Comparison of ENCODE assay signal across 8 mouse cellular contexts in genomic region chr7:30333436-30333835, GRCm38 (mm10). TPM values are rescaled to one million over a fixed set of nuclear protein-coding genes. Genes with fewer than 3 reads are reported as not detected.
DNase-seq lines count a peak whose midpoint lies in the region; ATAC-seq and TF ChIP-seq lines count a peak whose summit lies in the region.

No protein-coding gene starts in this region.

- H3K27ac ChIP-seq in olfactory bulb, adult 2 months (ENCODE audit: insufficient read depth, low read depth, low read length): peak overlapping the region; percentile 20; the same call in 1 of the 2 replicates

- H3K27me3 ChIP-seq in G1E (ENCODE audit: insufficient read depth, low read length): peaks cover 29% of the 10 kb centered on the region

- no peaks in the 10 kb centered on the region for H3K9me3 ChIP-seq in G1E (replicated peaks)

- H3K4me1 ChIP-seq in G1E (ENCODE audit: insufficient read depth, low read depth, low read length): peaks cover 11% of the 10 kb centered on the region
- H3K4me1 ChIP-seq in olfactory bulb, adult 2 months (ENCODE audit: control insufficient read depth, insufficient read depth, low read length): peaks cover 24% of the 10 kb centered on the region

- H3K36me3 ChIP-seq in G1E (replicated peaks): no peaks in the 10 kb centered on the region

- 5% methylated on average over 4 of the region's 4 CpGs for WGBS in olfactory bulb, adult 2 months

- ATAC-seq in G1E (ENCODE audit: extremely low read depth, insufficient number of reproducible peaks, low FRiP score, poor library complexity, severe bottlenecking): no peak

- TF ChIP-seq CTCF in G1E (IDR thresholded peaks at IDR 0.05; ENCODE audit: low read depth, low read length): no peak
- no peak for TF ChIP-seq CTCF in olfactory bulb, adult 2 months (IDR thresholded peaks at IDR 0.05; ENCODE audit: insufficient read depth, low read depth, low read length)

- H3K4me3 ChIP-seq in G1E (ENCODE audit: low read depth, low read length): no peak overlapping the region
- H3K4me3 ChIP-seq in olfactory bulb, adult 2 months (ENCODE audit: insufficient read depth, low read depth, low read length): no peak overlapping the region

- intact Hi-C loops in heart, postnatal 10 days (cut with DNase I): no loop called here

- peak; percentile 41 for DNase-seq in gastrocnemius, adult 18-20 months (ENCODE audit: low spot score)
- DNase-seq in gastrocnemius, postnatal 10 days: no peak
- peak; percentile 46 for DNase-seq in G1E (ENCODE audit: low spot score)
- DNase-seq in cerebellum, postnatal 36 days: peak; percentile 83 to 87
- DNase-seq in heart, postnatal 10 days: peak; percentile 70 to 80
- DNase-seq in layer of hippocampus, postnatal 36 days: peak; percentile 53 to 58
- no peak for DNase-seq in embryo, embryonic 10.5 days (ENCODE audit: low spot score)

- no peak for TF ChIP-seq POLR2A in olfactory bulb, adult 2 months (IDR thresholded peaks at IDR 0.05; ENCODE audit: insufficient read depth, low read depth, low read length)

RNA-seq across cellular contexts. Expression of gene Sdhaf1, which starts 9.7 kb away (rescaled TPM):
- 1 to 10 TPM; 6.5 to 7.6 TPM for total RNA-seq in gastrocnemius, adult 18-20 months (2021)
- total RNA-seq in gastrocnemius, postnatal 10 days (2021): 10 to 100 TPM; 10.3 to 11.5 TPM
- 4.1 and 4.3 TPM in 2 replicates for total RNA-seq in G1E (2014; fragmentation: Nextera tagmentation)
- total RNA-seq in G1E (2017): 8.9 and 11.4 TPM in 2 replicates
- polyA plus RNA-seq in G1E (2012): 9.2 and 11.7 TPM in 2 replicates
- 10 to 100 TPM; 15.1 to 15.8 TPM for total RNA-seq in heart, postnatal 10 days (2021)
- 1 to 10 TPM; 6.6 to 7.4 TPM for total RNA-seq in layer of hippocampus, postnatal 36 days (2021)
- not detected in 2 replicates for polyA plus RNA-seq in olfactory bulb, adult 2 months (2012; ENCODE audit: insufficient read depth, insufficient read length, low replicate concordance, missing spikeins)

RNA-seq across cellular contexts. Expression of gene E130208F15Rik, which starts 11.9 kb away (rescaled TPM):
- under 1 TPM; 0.59 TPM for total RNA-seq in gastrocnemius, adult 18-20 months (2021)
- 1 to 10 TPM; 1.0 to 1.2 TPM for total RNA-seq in gastrocnemius, postnatal 10 days (2021)
- total RNA-seq in G1E (2014; fragmentation: Nextera tagmentation) (1.3 and 1.6 TPM in 2 replicates), G1E (2017) (2.3 and 2.4 TPM in 2 replicates)
- 0.49 and 0.85 TPM in 2 replicates for polyA plus RNA-seq in G1E (2012)
- 1 to 10 TPM in 1 of 2 experiments, under 1 TPM in 1; 0.87 to 1.0 TPM for total RNA-seq in heart, postnatal 10 days (2021)
- under 1 TPM; 0.28 to 0.40 TPM for total RNA-seq in layer of hippocampus, postnatal 36 days (2021)
- not detected in 2 replicates for polyA plus RNA-seq in olfactory bulb, adult 2 months (2012; ENCODE audit: insufficient read depth, insufficient read length, low replicate concordance, missing spikeins)

RNA-seq across cellular contexts. Expression of gene Syne4, which starts 18.8 kb away (rescaled TPM):
- total RNA-seq in gastrocnemius, adult 18-20 months (2021): 1 to 10 TPM; 2.0 to 2.1 TPM
- total RNA-seq in gastrocnemius, postnatal 10 days (2021): 1 to 10 TPM; 1.8 TPM
- total RNA-seq in G1E (2014; fragmentation: Nextera tagmentation) (2.1 and 5.4 TPM in 2 replicates), G1E (2017) (1.0 and 2.6 TPM in 2 replicates)
- polyA plus RNA-seq in G1E (2012): 2.8 and 4.0 TPM in 2 replicates
- total RNA-seq in heart, postnatal 10 days (2021): under 1 TPM; 0.86 to 0.87 TPM
- total RNA-seq in layer of hippocampus, postnatal 36 days (2021): 10 to 100 TPM; 10.5 to 12.7 TPM
- not detected in 2 replicates for polyA plus RNA-seq in olfactory bulb, adult 2 months (2012; ENCODE audit: insufficient read depth, insufficient read length, low replicate concordance, missing spikeins)

RNA-seq across cellular contexts. Expression of gene Alkbh6, which starts 24.9 kb away (rescaled TPM):
- total RNA-seq in gastrocnemius, adult 18-20 months (2021): 10 to 100 TPM; 20.6 to 24.6 TPM
- 10 to 100 TPM; 18.3 to 18.6 TPM for total RNA-seq in gastrocnemius, postnatal 10 days (2021)
- total RNA-seq in G1E (2014; fragmentation: Nextera tagmentation) (17.2 and 22.1 TPM in 2 replicates), G1E (2017) (18.5 and 24.1 TPM in 2 replicates)
- polyA plus RNA-seq in G1E (2012): 44.2 and 52.2 TPM in 2 replicates
- total RNA-seq in heart, postnatal 10 days (2021): 10 to 100 TPM; 26.0 to 27.4 TPM
- total RNA-seq in layer of hippocampus, postnatal 36 days (2021): 10 to 100 TPM; 54.2 to 57.2 TPM
- polyA plus RNA-seq in olfactory bulb, adult 2 months (2012; ENCODE audit: insufficient read depth, insufficient read length, low replicate concordance, missing spikeins): not detected in 2 replicates

RNA-seq across cellular contexts. Expression of gene Lrfn3, which starts 29.1 kb away (rescaled TPM):
- total RNA-seq in gastrocnemius, adult 18-20 months (2021): 1 to 10 TPM; 4.7 to 5.3 TPM
- total RNA-seq in gastrocnemius, postnatal 10 days (2021): 1 to 10 TPM; 1.6 to 3.1 TPM
- total RNA-seq in G1E (2014; fragmentation: Nextera tagmentation) (not detected in 2 replicates), G1E (2017) (0.11 and 0.12 TPM in 2 replicates)
- polyA plus RNA-seq in G1E (2012): not detected in 2 replicates
- total RNA-seq in heart, postnatal 10 days (2021): 1 to 10 TPM; 1.7 TPM
- total RNA-seq in layer of hippocampus, postnatal 36 days (2021): 10 to 100 TPM; 29.3 to 30.7 TPM
- not detected in 2 replicates for polyA plus RNA-seq in olfactory bulb, adult 2 months (2012; ENCODE audit: insufficient read depth, insufficient read length, low replicate concordance, missing spikeins)

Comparison
In these comparisons a context has a peak if more than half of its experiments do, and no peak if none do; other contexts are left out.
1. DNase-seq: peak in gastrocnemius, adult 18-20 months (single experiment), G1E (single experiment), cerebellum, postnatal 36 days (2 of 2), heart, postnatal 10 days (2 of 2) and layer of hippocampus, postnatal 36 days (2 of 2); none in gastrocnemius, postnatal 10 days (single experiment) and embryo, embryonic 10.5 days (single experiment).